Mouse (Mus musculus): ENCODE measurements around the gene Krt87. TPM values are rescaled to one million over a fixed set of nuclear protein-coding genes. Genes with fewer than 3 reads are reported as not detected.

Gene Krt87
- polyA plus RNA-seq, 1 experiment = 0.18 TPM

GRCm38 (mm10) chr15:101414807-101415565 is 23.6 kb downstream of the Krt87 start:
- TF ChIP-seq CTCF (IDR thresholded peaks at IDR 0.05; ENCODE audit: borderline replicate concordance, extremely low read depth, insufficient read depth, insufficient read length) = no peak
- no peak for TF ChIP-seq POLR2A (IDR thresholded peaks at IDR 0.05; ENCODE audit: borderline replicate concordance, extremely low read depth, insufficient read depth, insufficient read length, poor library complexity, severe bottlenecking)
- no peak for DNase-seq (ENCODE audit: low read depth)

GRCm38 (mm10) chr15:101413916-101414635 is 24.5 kb downstream of the Krt87 start:
- DNase-seq (ENCODE audit: low read depth) = no peak
- TF ChIP-seq POLR2A (IDR thresholded peaks at IDR 0.05; ENCODE audit: borderline replicate concordance, extremely low read depth, insufficient read depth, insufficient read length, poor library complexity, severe bottlenecking) (no peak), CTCF (IDR thresholded peaks at IDR 0.05; ENCODE audit: borderline replicate concordance, extremely low read depth, insufficient read depth, insufficient read length) (no peak)

- no peak for DNase-seq (ENCODE audit: low read depth)
Observed at GRCm38 (mm10) chr15:101412188-101412587, 26.4 kb downstream of the Krt87 start.

GRCm38 (mm10) chr15:101410775-101411174 is 27.8 kb downstream of the Krt87 start, which contains the start of gene Krt7:
TSS of gene Krt7 (plus strand) at chr15:101411043.
- DNase-seq (ENCODE audit: low read depth) = no peak
- no peak for TF ChIP-seq POLR2A (IDR thresholded peaks at IDR 0.05; ENCODE audit: borderline replicate concordance, extremely low read depth, insufficient read depth, insufficient read length, poor library complexity, severe bottlenecking)
- TF ChIP-seq CTCF (IDR thresholded peaks at IDR 0.05; ENCODE audit: borderline replicate concordance, extremely low read depth, insufficient read depth, insufficient read length) = no peak

More at GRCm38 (mm10) chr15:101412188-101412587, 26.4 kb downstream of the Krt87 start:
- no peak for TF ChIP-seq CTCF (IDR thresholded peaks at IDR 0.05; ENCODE audit: borderline replicate concordance, extremely low read depth, insufficient read depth, insufficient read length)
- no peak for TF ChIP-seq POLR2A (IDR thresholded peaks at IDR 0.05; ENCODE audit: borderline replicate concordance, extremely low read depth, insufficient read depth, insufficient read length, poor library complexity, severe bottlenecking)

- no peak for DNase-seq (ENCODE audit: low read depth)
- TF ChIP-seq CTCF (IDR thresholded peaks at IDR 0.05; ENCODE audit: borderline replicate concordance, extremely low read depth, insufficient read depth, insufficient read length) (no peak), POLR2A (IDR thresholded peaks at IDR 0.05; ENCODE audit: borderline replicate concordance, extremely low read depth, insufficient read depth, insufficient read length, poor library complexity, severe bottlenecking) (no peak)
Observed at GRCm38 (mm10) chr15:101398269-101398668, 40.3 kb downstream of the Krt87 start.

GRCm38 (mm10) chr15:101397683-101398082 is 40.9 kb downstream of the Krt87 start:
- DNase-seq (ENCODE audit: low read depth) = no peak
- no peak for TF ChIP-seq POLR2A (IDR thresholded peaks at IDR 0.05; ENCODE audit: borderline replicate concordance, extremely low read depth, insufficient read depth, insufficient read length, poor library complexity, severe bottlenecking)
- TF ChIP-seq CTCF (IDR thresholded peaks at IDR 0.05; ENCODE audit: borderline replicate concordance, extremely low read depth, insufficient read depth, insufficient read length) = no peak

GRCm38 (mm10) chr15:101396921-101397320 is 41.7 kb downstream of the Krt87 start:
- DNase-seq (ENCODE audit: low read depth) = no peak
- no peak for TF ChIP-seq CTCF (IDR thresholded peaks at IDR 0.05; ENCODE audit: borderline replicate concordance, extremely low read depth, insufficient read depth, insufficient read length)
- TF ChIP-seq POLR2A (IDR thresholded peaks at IDR 0.05; ENCODE audit: borderline replicate concordance, extremely low read depth, insufficient read depth, insufficient read length, poor library complexity, severe bottlenecking) = no peak

GRCm38 (mm10) chr15:101396466-101396865 is 42.1 kb downstream of the Krt87 start:
- DNase-seq (ENCODE audit: low read depth) = no peak
- TF ChIP-seq CTCF (IDR thresholded peaks at IDR 0.05; ENCODE audit: borderline replicate concordance, extremely low read depth, insufficient read depth, insufficient read length) (no peak), POLR2A (IDR thresholded peaks at IDR 0.05; ENCODE audit: borderline replicate concordance, extremely low read depth, insufficient read depth, insufficient read length, poor library complexity, severe bottlenecking) (no peak)

GRCm38 (mm10) chr15:101394908-101395307 is 43.7 kb downstream of the Krt87 start:
- no peak for DNase-seq (ENCODE audit: low read depth)
- no peak for TF ChIP-seq CTCF (IDR thresholded peaks at IDR 0.05; ENCODE audit: borderline replicate concordance, extremely low read depth, insufficient read depth, insufficient read length)
- TF ChIP-seq POLR2A (IDR thresholded peaks at IDR 0.05; ENCODE audit: borderline replicate concordance, extremely low read depth, insufficient read depth, insufficient read length, poor library complexity, severe bottlenecking) = no peak

- no peak for TF ChIP-seq POLR2A (IDR thresholded peaks at IDR 0.05; ENCODE audit: borderline replicate concordance, extremely low read depth, insufficient read depth, insufficient read length, poor library complexity, severe bottlenecking)
- no peak for TF ChIP-seq CTCF (IDR thresholded peaks at IDR 0.05; ENCODE audit: borderline replicate concordance, extremely low read depth, insufficient read depth, insufficient read length)
- no peak for DNase-seq (ENCODE audit: low read depth)
Observed at GRCm38 (mm10) chr15:101392251-101392650, 46.4 kb downstream of the Krt87 start.

- no peak for DNase-seq (ENCODE audit: low read depth)
- TF ChIP-seq POLR2A (IDR thresholded peaks at IDR 0.05; ENCODE audit: borderline replicate concordance, extremely low read depth, insufficient read depth, insufficient read length, poor library complexity, severe bottlenecking) = no peak
- no peak for TF ChIP-seq CTCF (IDR thresholded peaks at IDR 0.05; ENCODE audit: borderline replicate concordance, extremely low read depth, insufficient read depth, insufficient read length)
Observed at GRCm38 (mm10) chr15:101390203-101390602, 48.4 kb downstream of the Krt87 start.

Data from brain, embryonic 14.5 days (tissue).